Mouse (Mus musculus) MEL (cell line): ENCODE data around the gene Cacna1c. TPM values are rescaled to one million over a fixed set of nuclear protein-coding genes. Genes with fewer than 3 reads are reported as not detected.
A peak's percentile ranks its signal among the peaks of the same experiment; 100 is the strongest.

Source experiments
- DNase-seq: peaks from one replicate; pipeline ENCODE4 v3.0.0; 2011; ENCODE audit warnings: low read depth, low spot score
- H3K27ac ChIP-seq: 2 replicates; pipeline ENCODE4 v1.5.1; 2012; ENCODE audit warnings: low read depth, mild to moderate bottlenecking, control low read depth, low read length, moderate library complexity; ENCODE audit not compliant: control insufficient read depth
- H3K27me3 ChIP-seq, 2 experiments: fragments of 150-350 bp in 1 of 2; sonication (generic) in 1 of 2; 2 replicates each; pipeline ENCODE4 v1.6.1; 2012; ENCODE audit warnings: low read length in 2 of 2, mild to moderate bottlenecking in 2 of 2, improper control_type of control experiment in 1 of 2, moderate library complexity in 1 of 2; ENCODE audit not compliant: insufficient read depth in 2 of 2, control insufficient read depth in 1 of 2
- H3K36me3 ChIP-seq, 2 experiments: 2 replicates each; pipeline ENCODE4 v1.6.1; 2012 to 2014; ENCODE audit warnings: low read length in 2 of 2, improper control_type of control experiment in 1 of 2, inconsistent platforms in 1 of 2, mild to moderate bottlenecking in 1 of 2; ENCODE audit not compliant: insufficient read depth in 2 of 2, control insufficient read depth in 1 of 2
- H3K4me1 ChIP-seq, 2 experiments: fragments of 150-350 bp in 1 of 2; sonication (generic) in 1 of 2; 2 replicates each; pipeline ENCODE4 v1.6.1; 2012; ENCODE audit warnings: low read length in 2 of 2, improper control_type of control experiment in 1 of 2, mild to moderate bottlenecking in 1 of 2; ENCODE audit not compliant: insufficient read depth in 2 of 2, control insufficient read depth in 1 of 2
- H3K4me3 ChIP-seq, 2 experiments: fragments of 150-350 bp in 1 of 2; sonication (generic) in 1 of 2; 2 replicates each; pipeline ENCODE4 v1.5.1; 2012; ENCODE audit warnings: low read depth in 2 of 2, low read length in 2 of 2, mild to moderate bottlenecking in 2 of 2, moderate library complexity in 2 of 2, control low read depth in 1 of 2, improper control_type of control experiment in 1 of 2; ENCODE audit not compliant: control insufficient read depth in 1 of 2, insufficient read depth in 1 of 2
- H3K79me2 ChIP-seq: 2 replicates; pipeline ENCODE4 v1.6.1; 2012; ENCODE audit warnings: mild to moderate bottlenecking, low read length, moderate library complexity; ENCODE audit not compliant: control insufficient read depth, poor library complexity, insufficient read depth
- H3K9ac ChIP-seq: 2 replicates; pipeline ENCODE4 v1.6.1; 2012; ENCODE audit warnings: low read depth, mild to moderate bottlenecking, control low read depth, low read length, moderate library complexity; ENCODE audit not compliant: control insufficient read depth, poor library complexity, severe bottlenecking
- H3K9me3 ChIP-seq: fragments of 150-350 bp; sonication (generic); replicated peaks from 2 replicates; pipeline ENCODE4 v1.6.1; 2012; ENCODE audit warnings: mild to moderate bottlenecking, low read length, improper control_type of control experiment, moderate library complexity; ENCODE audit not compliant: insufficient read depth
- BHLHE40 ChIP-seq: IDR thresholded peaks from 2 replicates; pipeline ENCODE4 v1.6.1; 2012; ENCODE audit warnings: low read depth, mild to moderate bottlenecking, inconsistent platforms, low read length, improper control_type of control experiment, borderline replicate concordance
- CHD1 ChIP-seq: IDR thresholded peaks from 2 replicates; pipeline ENCODE4 v1.6.1; 2012; ENCODE audit warnings: low read depth, mild to moderate bottlenecking, inconsistent platforms, low read length, improper control_type of control experiment
- CHD2 ChIP-seq: IDR thresholded peaks from 2 replicates; pipeline ENCODE4 v1.6.1; 2011; ENCODE audit warnings: low read length, improper control_type of control experiment
- CTCF ChIP-seq, 3 experiments: IDR thresholded peaks in 2 of 3; conservative IDR thresholded peaks in 1 of 3; 2 replicates each; pipeline ENCODE4 v1.5.1; 2011 to 2012; ENCODE audit warnings: low read length in 3 of 3, low read depth in 2 of 3, mild to moderate bottlenecking in 2 of 3, improper control_type of control experiment in 1 of 3, inconsistent platforms in 1 of 3, mixed read lengths in 1 of 3, moderate library complexity in 1 of 3; ENCODE audit not compliant: control insufficient read depth in 1 of 3, insufficient read depth in 1 of 3, poor library complexity in 1 of 3, severe bottlenecking in 1 of 3
- E2F4 ChIP-seq: IDR thresholded peaks from 2 replicates; pipeline ENCODE4 v1.6.1; 2011; ENCODE audit warnings: low read depth, low read length, improper control_type of control experiment, borderline replicate concordance
- ELF1 ChIP-seq: IDR thresholded peaks from 2 replicates; pipeline ENCODE4 v1.6.1; 2014; ENCODE audit warnings: low read depth, mild to moderate bottlenecking, inconsistent platforms, low read length, improper control_type of control experiment, moderate library complexity
- EP300 ChIP-seq, 2 experiments: IDR thresholded peaks; 2 replicates each; pipeline ENCODE4 v1.6.1; 2011; ENCODE audit warnings: improper control_type of control experiment in 2 of 2, low read length in 2 of 2, low read depth in 1 of 2, mild to moderate bottlenecking in 1 of 2
- ETS1 ChIP-seq: IDR thresholded peaks from 2 replicates; pipeline ENCODE4 v1.6.1; 2012; ENCODE audit warnings: low read depth, mild to moderate bottlenecking, inconsistent platforms, low read length, improper control_type of control experiment, moderate library complexity
- GABPA ChIP-seq: IDR thresholded peaks from 2 replicates; pipeline ENCODE4 v1.6.1; 2012; ENCODE audit warnings: low read depth, mild to moderate bottlenecking, inconsistent platforms, low read length, improper control_type of control experiment, moderate library complexity
- GATA1 ChIP-seq: IDR thresholded peaks from 2 replicates; pipeline ENCODE4 v1.6.1; 2011; ENCODE audit warnings: low read depth, low read length, improper control_type of control experiment
- JUND ChIP-seq: IDR thresholded peaks from 2 replicates; pipeline ENCODE4 v1.6.1; 2011; ENCODE audit warnings: low read depth, mild to moderate bottlenecking, improper control_type of control experiment, low read length
- KAT2A ChIP-seq: conservative IDR thresholded peaks from 2 replicates; pipeline ENCODE4 v1.6.1; 2012; ENCODE audit warnings: low read depth, low read length, improper control_type of control experiment, inconsistent platforms
- MAFK ChIP-seq: IDR thresholded peaks from 2 replicates; pipeline ENCODE4 v1.6.1; 2011; ENCODE audit warnings: low read depth, mild to moderate bottlenecking, low read length, improper control_type of control experiment, borderline replicate concordance
- MAX ChIP-seq: IDR thresholded peaks from 2 replicates; pipeline ENCODE4 v1.6.1; 2011; ENCODE audit warnings: low read length, improper control_type of control experiment
- MAZ ChIP-seq: IDR thresholded peaks from 2 replicates; pipeline ENCODE4 v1.6.1; 2012; ENCODE audit warnings: low read depth, mild to moderate bottlenecking, inconsistent platforms, low read length, improper control_type of control experiment
- MEF2A ChIP-seq: IDR thresholded peaks from 2 replicates; pipeline ENCODE4 v1.6.1; 2014; ENCODE audit warnings: low read depth, mild to moderate bottlenecking, inconsistent platforms, low read length, improper control_type of control experiment; ENCODE audit not compliant: poor library complexity, insufficient replicate concordance, severe bottlenecking; ENCODE audit errors: extremely low read depth
- MXI1 ChIP-seq: IDR thresholded peaks from 2 replicates; pipeline ENCODE4 v1.6.1; 2011; ENCODE audit warnings: mild to moderate bottlenecking, low read depth, low read length, improper control_type of control experiment
- MYB ChIP-seq: IDR thresholded peaks from 2 replicates; pipeline ENCODE4 v1.6.1; 2011; ENCODE audit warnings: mild to moderate bottlenecking, low read depth, low read length, improper control_type of control experiment
- MYC ChIP-seq: IDR thresholded peaks from 2 replicates; pipeline ENCODE4 v1.6.1; 2011; ENCODE audit warnings: low read depth, mild to moderate bottlenecking, low read length, improper control_type of control experiment, moderate library complexity
- NELFE ChIP-seq: IDR thresholded peaks from 2 replicates; pipeline ENCODE4 v1.6.1; 2011; ENCODE audit warnings: low read depth, low read length, improper control_type of control experiment
- NRF1 ChIP-seq: IDR thresholded peaks from 2 replicates; pipeline ENCODE4 v1.6.1; 2014; ENCODE audit warnings: low read depth, mild to moderate bottlenecking, inconsistent platforms, low read length, improper control_type of control experiment, moderate library complexity; ENCODE audit not compliant: poor library complexity, insufficient read depth, severe bottlenecking
- POLR2A ChIP-seq, 2 experiments: IDR thresholded peaks; 2 replicates each; pipeline ENCODE4 v1.6.1; 2011 to 2012; ENCODE audit warnings: low read length in 2 of 2, mild to moderate bottlenecking in 2 of 2, control low read depth in 1 of 2, improper control_type of control experiment in 1 of 2, low read depth in 1 of 2, moderate library complexity in 1 of 2; ENCODE audit not compliant: control insufficient read depth in 1 of 2, insufficient read depth in 1 of 2, poor library complexity in 1 of 2
- POLR2AphosphoS2 ChIP-seq: IDR thresholded peaks from 2 replicates; pipeline ENCODE4 v1.6.1; 2011; ENCODE audit warnings: low read length, improper control_type of control experiment
- POLR2AphosphoS5 ChIP-seq: IDR thresholded peaks from 2 replicates; pipeline ENCODE4 v1.6.1; 2012; ENCODE audit warnings: low read depth, borderline replicate concordance, mild to moderate bottlenecking, inconsistent platforms, low read length, moderate library complexity, mixed read lengths
- RAD21 ChIP-seq: IDR thresholded peaks from 2 replicates; pipeline ENCODE4 v1.6.1; 2011; ENCODE audit warnings: mild to moderate bottlenecking, low read depth, low read length, improper control_type of control experiment
- RCOR1 ChIP-seq: IDR thresholded peaks from 2 replicates; pipeline ENCODE4 v1.6.1; 2012; ENCODE audit warnings: low read depth, mild to moderate bottlenecking, inconsistent platforms, low read length, improper control_type of control experiment
- SIN3A ChIP-seq: IDR thresholded peaks from 2 replicates; pipeline ENCODE4 v1.6.1; 2012; ENCODE audit warnings: low read length, improper control_type of control experiment, inconsistent platforms
- SMC3 ChIP-seq: IDR thresholded peaks from 2 replicates; pipeline ENCODE4 v1.6.1; 2011; ENCODE audit warnings: low read depth, low read length, improper control_type of control experiment
- TAL1 ChIP-seq: IDR thresholded peaks from 2 replicates; pipeline ENCODE4 v1.6.1; 2012; ENCODE audit warnings: mild to moderate bottlenecking, inconsistent platforms, low read length, moderate library complexity, mixed read lengths
- TCF12 ChIP-seq: IDR thresholded peaks from 2 replicates; pipeline ENCODE4 v1.6.1; 2014; ENCODE audit warnings: low read depth, mild to moderate bottlenecking, inconsistent platforms, low read length, improper control_type of control experiment, moderate library complexity
- UBTF ChIP-seq: IDR thresholded peaks from 2 replicates; pipeline ENCODE4 v1.6.1; 2012; ENCODE audit warnings: low read depth, mild to moderate bottlenecking, inconsistent platforms, low read length, improper control_type of control experiment, moderate library complexity, borderline replicate concordance; ENCODE audit not compliant: insufficient read depth
- USF1 ChIP-seq: IDR thresholded peaks from 2 replicates; pipeline ENCODE4 v1.6.1; 2014; ENCODE audit warnings: low read depth, mild to moderate bottlenecking, inconsistent platforms, low read length, improper control_type of control experiment, moderate library complexity
- USF2 ChIP-seq, 2 experiments: IDR thresholded peaks; 2 replicates each; pipeline ENCODE4 v1.6.1; 2011 to 2012; ENCODE audit warnings: improper control_type of control experiment in 2 of 2, low read length in 2 of 2, borderline replicate concordance in 1 of 2, inconsistent platforms in 1 of 2, low read depth in 1 of 2, mild to moderate bottlenecking in 1 of 2; ENCODE audit not compliant: insufficient read depth in 1 of 2
- ZC3H11A ChIP-seq: IDR thresholded peaks from 2 replicates; pipeline ENCODE4 v1.6.1; 2012; ENCODE audit warnings: low read depth, mild to moderate bottlenecking, inconsistent platforms, low read length, improper control_type of control experiment
- ZKSCAN1 ChIP-seq: IDR thresholded peaks from 2 replicates; pipeline ENCODE4 v1.6.1; 2012; ENCODE audit warnings: low read depth, mild to moderate bottlenecking, inconsistent platforms, low read length, improper control_type of control experiment, moderate library complexity
- ZNF384 ChIP-seq: IDR thresholded peaks from 2 replicates; pipeline ENCODE4 v1.6.1; 2012; ENCODE audit warnings: low read depth, mild to moderate bottlenecking, inconsistent platforms, low read length, improper control_type of control experiment
- polyA plus RNA-seq, 2 experiments: library from polyadenylated mRNA; stranded (reverse) in 1 of 2; unstranded in 1 of 2; fragments of >175 nt in 1 of 2; fragments of >200 nt in 1 of 2; gene quantifications; 2 replicates each; pipeline versions ENCODE4 v1.2.1 to v1.2.4; 2012; ENCODE audit warnings: low replicate concordance in 2 of 2, low read depth in 1 of 2; ENCODE audit not compliant: insufficient read length in 2 of 2, insufficient read depth in 1 of 2, missing spikeins in 1 of 2
- total RNA-seq: library from RNA; depleted of rRNA; stranded (reverse); fragments of 300-350 nt; gene quantifications from 2 replicates; pipeline ENCODE4 v1.2.3, GENCODE M21; 2012

Gene Cacna1c
- total and polyA plus RNA-seq, 3 experiments, result 3.4 to 4.4 TPM; not detected in 1

DNA sequence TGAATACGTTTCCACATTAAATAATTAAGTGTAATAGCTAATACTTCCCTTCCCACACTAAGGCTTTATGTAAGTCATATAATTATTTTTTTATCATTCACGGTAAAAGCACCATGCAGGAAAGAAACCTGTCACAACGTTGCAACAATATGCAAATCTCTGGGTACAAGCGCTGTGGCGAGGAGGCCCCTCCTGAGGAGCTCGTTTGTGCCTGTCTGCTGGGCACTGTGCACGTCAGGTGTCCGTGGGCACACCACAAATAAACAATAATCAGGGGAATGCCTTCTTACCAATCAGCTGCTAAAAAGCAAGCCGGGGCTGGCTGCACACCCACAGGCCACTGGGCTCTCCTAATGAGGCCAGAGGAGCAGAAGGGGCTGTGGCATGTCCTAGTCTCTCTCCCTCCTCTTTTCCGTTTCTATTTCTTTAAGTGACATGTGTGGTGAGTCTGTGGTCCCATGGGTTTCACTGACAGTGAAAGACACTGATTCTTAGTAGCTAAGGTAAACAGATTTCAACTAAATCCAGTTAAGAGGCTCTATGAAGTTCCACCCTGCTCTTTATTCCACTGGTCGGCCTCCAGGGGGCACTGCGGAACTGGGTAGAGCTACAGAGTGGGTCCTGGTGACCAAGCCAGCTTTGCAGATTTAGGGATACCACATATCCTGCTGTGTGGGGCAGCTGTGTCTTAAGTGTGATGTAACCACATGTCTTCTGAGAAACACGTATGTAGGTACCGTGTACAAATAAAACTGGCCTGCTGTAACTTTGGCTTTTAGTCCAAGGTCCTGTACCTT lies 549.8 kb downstream of the Cacna1c start:
- no peak overlapping the region for H3K4me3 ChIP-seq
- H3K79me2 ChIP-seq, result no peaks in the 10 kb centered on the region
- H3K9ac ChIP-seq, result no peak overlapping the region
- TF ChIP-seq CHD2 (no peak), KAT2A (no peak), CHD1 (no peak), NRF1 (no peak), SMC3 (peak; percentile 99), MAX (no peak), POLR2A (IDR thresholded peaks at IDR 0.05; ENCODE audit: control insufficient read depth in 1 of 2, insufficient read depth in 1 of 2, low read depth in 1 of 2, low read length in 2 of 2, poor library complexity in 1 of 2) (no peak), MAFK (no peak), UBTF (no peak), ELF1 (no peak), MAZ (no peak), POLR2AphosphoS2 (no peak), TCF12 (no peak), USF2 (IDR thresholded peaks at IDR 0.05; ENCODE audit: borderline replicate concordance in 1 of 2, insufficient read depth in 1 of 2, low read depth in 1 of 2, low read length in 2 of 2) (no peak), ETS1 (no peak), ZKSCAN1 (no peak), TAL1 (no peak), E2F4 (no peak), RAD21 (peak; percentile 98), NELFE (no peak), BHLHE40 (no peak), MXI1 (0 out of 2 replicates have a peak, but pooled peaks have one; percentile 15), USF1 (no peak), POLR2AphosphoS5 (no peak), CTCF (IDR thresholded peaks at IDR 0.05 in 2 of 3, conservative IDR thresholded peaks at IDR 0.05 in 1 of 3; ENCODE audit: control insufficient read depth in 1 of 3, insufficient read depth in 1 of 3, low read depth in 2 of 3, low read length in 3 of 3, poor library complexity in 1 of 3, severe bottlenecking in 1 of 3) (peak; percentile 85 to 94 (median 93)), GATA1 (no peak), MYB (no peak), MEF2A (no peak), EP300 (IDR thresholded peaks at IDR 0.05; ENCODE audit: low read depth in 1 of 2, low read length in 2 of 2) (no peak), JUND (no peak), GABPA (no peak), RCOR1 (no peak), ZC3H11A (peak; percentile 98), SIN3A (no peak), MYC (no peak), ZNF384 (no peak)
- H3K27ac ChIP-seq, result no peak overlapping the region
- H3K27me3 ChIP-seq, result no peaks in the 10 kb centered on the region
- H3K4me1 ChIP-seq, result no peaks in the 10 kb centered on the region
- no peaks in the 10 kb centered on the region for H3K9me3 ChIP-seq
- DNase-seq, result peak; percentile 79
- H3K36me3 ChIP-seq, result no peaks in the 10 kb centered on the region
